Mouse (Mus musculus) embryonic facial prominence, embryonic 12.5 days (tissue): ENCODE data around the gene Nup214. TPM values are rescaled to one million over a fixed set of nuclear protein-coding genes. Genes with fewer than 3 reads are reported as not detected.
A peak's percentile ranks its signal among the peaks of the same experiment; 100 is the strongest.

Experiments
- ATAC-seq: fragments of 200-750 bp; cut with Nextera tagmentation; 2 replicates; pipeline ENCODE4 v1.8.0; 2017; ENCODE audit not compliant: insufficient number of reproducible peaks, insufficient read depth, low FRiP score, low TSS enrichment
- H3K27ac ChIP-seq: fragments of 300-500 bp; sonication (generic); 2 replicates; pipeline ENCODE4 v1.5.1; 2016; ENCODE audit warnings: mild to moderate bottlenecking
- H3K27me3 ChIP-seq: fragments of 300-500 bp; sonication (generic); 2 replicates; pipeline ENCODE4 v1.6.1; 2016; ENCODE audit warnings: mild to moderate bottlenecking, moderate library complexity
- H3K36me3 ChIP-seq: fragments of 300-500 bp; sonication (generic); 2 replicates; pipeline ENCODE4 v1.6.1; 2016; ENCODE audit warnings: mild to moderate bottlenecking
- H3K4me1 ChIP-seq: fragments of 300-500 bp; sonication (generic); 2 replicates; pipeline ENCODE4 v1.6.1; 2016
- H3K4me2 ChIP-seq: fragments of 300-500 bp; sonication (generic); replicated peaks from 2 replicates; pipeline ENCODE4 v1.6.1; 2016; ENCODE audit warnings: mild to moderate bottlenecking, moderate library complexity
- H3K4me3 ChIP-seq: fragments of 300-500 bp; sonication (generic); 2 replicates; pipeline ENCODE4 v1.5.1; 2016; ENCODE audit warnings: mild to moderate bottlenecking
- H3K9ac ChIP-seq: fragments of 300-500 bp; sonication (generic); 2 replicates; pipeline ENCODE4 v1.6.1; 2016; ENCODE audit warnings: mild to moderate bottlenecking, moderate library complexity
- H3K9me3 ChIP-seq: fragments of 300-500 bp; sonication (generic); 2 replicates; pipeline ENCODE4 v1.6.1; 2016; ENCODE audit warnings: mild to moderate bottlenecking, moderate library complexity
- WGBS: fragments of 180-500 bp; shearing (Covaris S2); methylation state at CpG from one replicate; pipeline ENCODE4 v1.1.7; 2016; 5-methylcytosine and 5-hydroxymethylcytosine counted together
- polyA plus RNA-seq: library from polyadenylated mRNA; unstranded; fragments of >200 nt; fragmentation: Nextera tagmentation; extraction: Ambion mirVana; gene quantifications from 2 replicates; pipeline ENCODE4 v1.2.1, GENCODE M21; 2016

Gene Nup214
- polyA plus RNA-seq, 1 experiment from 2014 or later: 81.1 TPM

DNA sequence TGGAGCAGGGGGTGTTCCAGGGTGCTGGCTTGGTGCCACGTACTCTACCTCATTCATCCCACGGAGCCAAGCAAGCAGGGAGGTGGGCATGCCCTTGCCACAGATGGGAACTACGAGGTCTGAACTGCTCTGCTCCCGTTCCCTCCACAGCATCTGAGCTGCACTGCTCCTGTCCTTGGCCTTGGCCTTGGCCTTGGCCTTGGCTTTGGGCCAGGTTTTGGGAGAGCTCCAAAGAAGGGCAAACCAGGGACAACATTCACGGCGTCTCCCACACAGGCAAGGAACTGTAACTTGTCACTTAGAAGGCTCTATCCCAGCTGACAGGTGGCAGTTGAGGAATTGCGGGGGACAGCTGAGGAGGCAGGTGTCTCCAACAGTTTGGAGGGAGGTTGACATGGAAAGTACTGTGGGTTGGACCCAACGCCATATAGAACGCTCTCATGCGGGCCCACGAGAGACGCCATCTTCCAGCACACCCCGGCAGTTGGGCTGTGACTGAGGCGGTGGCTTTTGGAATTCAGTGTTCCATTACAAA, 105.0 kb downstream of the Nup214 start:
- Histone ChIP-seq H3K4me2 (no peak overlapping the region; the same call in 1 of the 2 replicates), H3K9ac (no peak overlapping the region), H3K27me3 (peaks cover 34% of the 10 kb centered on the region), H3K4me1 (peaks cover 20% of the 10 kb centered on the region), H3K27ac (no peak overlapping the region), H3K36me3 (no peaks in the 10 kb centered on the region), H3K4me3 (no peak overlapping the region), H3K9me3 (no peaks in the 10 kb centered on the region)
- WGBS: 92% methylated on average over 14 of the region's 14 CpGs
- ATAC-seq: no peak

DNA sequence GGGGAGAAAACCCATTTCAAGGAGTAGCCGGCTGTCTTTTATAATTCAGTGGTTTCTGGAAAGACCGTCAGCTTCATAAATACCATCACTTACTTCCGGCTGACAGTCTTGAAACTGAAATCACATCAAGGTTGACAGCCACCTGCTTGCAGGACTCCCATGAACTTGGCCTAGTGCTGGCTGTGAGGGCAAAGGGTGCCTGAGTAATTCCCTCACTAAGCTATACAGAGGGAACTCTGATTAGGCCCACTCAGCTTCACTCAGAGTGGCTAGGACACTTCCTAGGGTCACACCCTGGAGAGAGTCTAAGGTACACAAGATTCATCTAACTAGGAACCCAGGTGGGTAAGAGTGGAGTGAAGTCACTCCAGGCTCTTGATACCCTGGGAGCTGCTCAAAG, 106.4 kb downstream of the Nup214 start:
- H3K9ac ChIP-seq: no peak overlapping the region
- peaks cover 48% of the 10 kb centered on the region for H3K27me3 ChIP-seq
- no peak for ATAC-seq
- no peaks in the 10 kb centered on the region for H3K36me3 ChIP-seq
- H3K4me2 ChIP-seq: no peak overlapping the region
- peaks cover 21% of the 10 kb centered on the region for H3K4me1 ChIP-seq
- H3K27ac ChIP-seq: no peak overlapping the region
- WGBS: 86% methylated on average over 3 of the region's 3 CpGs
- no peak overlapping the region for H3K4me3 ChIP-seq
- H3K9me3 ChIP-seq: no peaks in the 10 kb centered on the region

DNA sequence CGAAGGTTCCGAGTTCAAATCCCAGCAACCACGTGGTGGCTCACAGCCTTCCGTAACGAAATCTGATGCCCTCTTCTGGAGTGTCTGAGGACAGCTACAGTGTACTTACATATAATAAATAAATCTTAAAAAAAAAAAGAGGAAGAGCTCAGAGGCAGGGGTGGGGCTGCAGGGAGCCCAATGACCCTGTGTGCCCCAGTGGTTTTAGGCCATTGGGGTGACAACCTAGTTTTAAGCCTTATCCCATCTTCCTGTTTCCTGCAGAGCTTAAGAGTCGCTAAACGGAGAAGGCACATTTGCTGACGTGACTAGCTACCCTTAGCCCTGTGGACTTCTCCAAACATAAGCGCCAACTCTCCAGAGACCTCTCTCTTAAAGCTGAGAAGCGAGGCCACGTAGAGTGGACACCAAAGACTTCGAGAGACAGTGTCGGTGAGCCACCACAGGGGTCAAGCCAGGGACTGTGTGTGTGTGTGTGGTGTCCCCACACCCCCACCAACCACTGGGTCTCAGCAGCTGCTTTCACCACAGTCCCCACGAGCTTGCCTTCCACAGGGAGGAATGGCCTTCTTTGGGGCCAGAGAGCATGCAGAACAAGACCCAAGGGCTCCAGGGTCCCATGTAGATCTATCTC, 107.2 kb downstream of the Nup214 start:
- peaks cover 21% of the 10 kb centered on the region for H3K4me1 ChIP-seq
- H3K9ac ChIP-seq: no peak overlapping the region
- no peak overlapping the region for H3K27ac ChIP-seq
- peak overlapping the region; percentile 64 for H3K4me3 ChIP-seq
- H3K4me2 ChIP-seq: peak overlapping the region; percentile 21
- WGBS: 76% methylated on average over 14 of the region's 14 CpGs
- no peak for ATAC-seq
- H3K27me3 ChIP-seq: peaks cover 56% of the 10 kb centered on the region
- no peaks in the 10 kb centered on the region for H3K36me3 ChIP-seq
- H3K9me3 ChIP-seq: no peaks in the 10 kb centered on the region

DNA sequence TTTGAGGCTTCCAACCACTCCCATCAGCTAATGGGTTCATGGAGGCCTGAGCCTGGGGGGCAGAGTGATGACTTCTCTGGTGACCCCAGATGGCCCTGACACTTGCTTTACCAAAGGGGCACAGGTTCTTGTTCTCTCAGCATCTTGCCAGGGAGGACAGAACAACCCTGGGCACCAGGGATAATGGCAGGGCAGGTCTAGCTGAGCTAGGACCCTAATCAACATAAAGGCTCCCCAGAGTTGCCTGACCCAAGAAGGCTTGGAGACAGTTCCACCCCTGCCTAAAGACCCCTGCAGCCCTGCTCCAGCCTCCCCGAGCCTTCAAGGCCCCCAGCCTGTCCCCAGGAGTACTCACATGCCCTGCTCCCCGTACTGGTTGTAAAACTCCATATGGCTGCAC, 108.0 kb downstream of the Nup214 start:
- Histone ChIP-seq H3K4me1 (peaks cover 21% of the 10 kb centered on the region), H3K9me3 (no peaks in the 10 kb centered on the region), H3K9ac (no peak overlapping the region), H3K4me2 (peak overlapping the region; percentile 100), H3K4me3 (peak overlapping the region; percentile 64), H3K27ac (no peak overlapping the region), H3K36me3 (no peaks in the 10 kb centered on the region), H3K27me3 (peaks cover 64% of the 10 kb centered on the region)
- ATAC-seq: no peak
- WGBS: 38% methylated on average over 2 of the region's 2 CpGs

DNA sequence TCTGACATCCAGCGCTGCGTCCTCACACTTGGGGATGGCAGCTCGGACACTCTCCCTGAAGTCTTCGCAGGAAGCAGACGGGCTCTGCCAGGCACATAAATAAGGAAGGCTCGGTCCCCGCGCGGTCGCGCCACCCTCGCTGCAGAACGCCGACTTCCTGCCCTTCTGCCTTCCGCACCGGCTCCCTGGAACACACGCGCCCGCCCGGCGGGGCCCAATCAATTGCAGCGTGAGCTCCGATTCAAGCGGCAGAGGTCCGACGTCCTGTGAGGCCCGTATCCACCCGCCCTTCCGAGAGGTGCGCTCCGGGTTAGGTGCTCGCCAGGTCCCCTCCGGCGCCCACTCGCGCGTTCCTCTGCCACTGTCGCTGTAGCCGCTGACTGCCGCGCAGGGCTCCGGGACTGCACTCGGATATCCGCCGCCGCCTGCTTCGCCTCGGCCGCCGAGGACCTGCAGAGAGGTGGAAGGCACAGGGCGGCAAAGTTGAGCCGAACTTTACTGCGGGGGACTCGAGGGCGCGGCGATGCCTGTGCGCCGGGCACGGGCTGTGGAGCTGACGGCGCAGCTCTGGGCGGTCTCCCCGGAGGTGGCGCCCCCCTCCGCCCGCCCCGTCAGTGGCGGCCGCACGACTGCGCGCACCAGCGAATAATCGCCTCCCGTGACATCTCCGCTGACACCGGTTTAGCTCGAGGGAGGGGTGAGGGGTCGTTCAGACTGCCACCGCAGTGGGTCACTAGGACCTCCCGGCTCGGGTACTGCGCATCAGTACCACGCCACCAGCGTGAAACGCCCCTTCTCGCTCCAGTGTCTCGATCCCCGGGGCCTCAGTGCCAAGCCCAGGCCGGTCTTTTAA, 109.1 kb downstream of the Nup214 start:
- peak overlapping the region; percentile 64 for H3K4me3 ChIP-seq
- no peak for ATAC-seq
- peaks cover 23% of the 10 kb centered on the region for H3K4me1 ChIP-seq
- H3K27ac ChIP-seq: no peak overlapping the region
- H3K27me3 ChIP-seq: peaks cover 75% of the 10 kb centered on the region
- H3K9me3 ChIP-seq: no peaks in the 10 kb centered on the region
- H3K9ac ChIP-seq: peak overlapping the region; percentile 56; the same call in 1 of the 2 replicates
- H3K36me3 ChIP-seq: no peaks in the 10 kb centered on the region
- peak overlapping the region; percentile 100 for H3K4me2 ChIP-seq
- 1% methylated on average over 90 of the region's 91 CpGs for WGBS

DNA sequence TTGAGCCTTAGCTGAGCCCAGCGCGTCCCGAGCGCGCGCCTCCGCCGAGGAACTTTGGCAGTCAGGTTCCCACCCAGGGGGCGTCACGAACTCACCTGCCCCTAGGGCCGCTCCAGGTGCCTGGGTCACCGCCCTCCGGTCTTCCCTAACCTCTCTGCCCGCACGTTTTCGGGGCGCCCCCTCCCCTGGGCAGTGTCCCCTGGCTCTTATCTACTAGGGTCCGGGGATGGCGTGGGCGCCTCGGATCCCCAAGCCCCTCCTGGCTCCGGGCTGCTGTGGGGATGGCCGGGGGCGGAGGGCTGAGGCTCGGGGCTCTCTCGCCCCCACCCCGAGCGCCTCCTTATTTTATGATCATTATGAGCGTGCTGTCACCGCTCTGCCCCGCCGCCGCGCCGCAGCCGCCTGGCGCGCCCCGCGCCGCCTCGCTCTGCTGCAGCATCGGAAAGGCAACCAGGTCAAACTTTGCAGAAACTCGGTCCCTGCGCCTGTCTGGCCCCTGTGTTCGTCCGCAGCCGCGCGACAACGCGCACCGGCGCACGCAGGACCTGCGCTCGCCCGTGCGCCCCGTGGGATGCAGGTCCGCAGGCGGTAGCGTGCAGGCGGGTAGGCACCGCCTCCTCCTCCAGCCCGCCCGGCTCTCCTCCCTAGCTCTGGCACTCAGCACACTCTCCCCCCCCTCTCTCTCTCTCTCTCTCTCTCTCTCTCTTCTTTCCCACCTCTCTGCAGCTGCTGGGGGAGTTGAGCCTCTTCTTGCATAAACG, 110.1 kb downstream of the Nup214 start, which contains the start of gene Fam78a:
Gene Fam78a (minus strand): TSS at position 747 of the 761 bp plus-strand sequence.
- peak; percentile 60 for ATAC-seq
- Histone ChIP-seq H3K4me2 (peak within 1 kb of the TSS; percentile 100), H3K9ac (peak within 1 kb of the TSS; percentile 56), H3K27ac (no peak within 1 kb of the TSS), H3K4me1 (peaks cover 29% of the 10 kb centered on the region), H3K27me3 (peaks cover 78% of the 10 kb centered on the region), H3K36me3 (no peaks in the 10 kb centered on the region), H3K4me3 (peak within 1 kb of the TSS; percentile 64), H3K9me3 (no peaks in the 10 kb centered on the region)
- WGBS: under 1% methylated on average over 65 of the region's 68 CpGs

DNA sequence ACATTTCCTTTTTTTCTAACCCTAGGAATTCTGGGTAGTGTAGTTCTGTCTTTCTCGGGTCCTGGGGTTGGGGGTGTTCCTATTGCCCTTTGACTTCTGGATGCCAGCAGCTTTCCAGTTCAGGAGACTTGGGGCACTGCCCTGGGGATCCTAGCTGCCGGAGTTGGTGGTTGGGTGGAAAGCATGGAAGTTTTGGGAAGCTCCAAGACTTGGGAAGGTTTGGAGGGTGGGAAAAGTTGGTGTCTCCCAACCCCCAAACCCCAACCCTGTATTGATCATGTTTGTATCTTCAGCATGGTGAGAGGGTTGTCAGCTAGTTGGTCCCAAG, 110.6 kb downstream of the Nup214 start:
- no peaks in the 10 kb centered on the region for H3K9me3 ChIP-seq
- no peak overlapping the region for H3K27ac ChIP-seq
- H3K4me2 ChIP-seq: peak overlapping the region; percentile 100
- no peaks in the 10 kb centered on the region for H3K36me3 ChIP-seq
- H3K9ac ChIP-seq: no peak overlapping the region; the same call in 1 of the 2 replicates
- peak overlapping the region; percentile 64 for H3K4me3 ChIP-seq
- no peak for ATAC-seq
- WGBS: 24% methylated on average over 2 of the region's 2 CpGs
- H3K27me3 ChIP-seq: peaks cover 79% of the 10 kb centered on the region
- H3K4me1 ChIP-seq: peaks cover 29% of the 10 kb centered on the region

DNA sequence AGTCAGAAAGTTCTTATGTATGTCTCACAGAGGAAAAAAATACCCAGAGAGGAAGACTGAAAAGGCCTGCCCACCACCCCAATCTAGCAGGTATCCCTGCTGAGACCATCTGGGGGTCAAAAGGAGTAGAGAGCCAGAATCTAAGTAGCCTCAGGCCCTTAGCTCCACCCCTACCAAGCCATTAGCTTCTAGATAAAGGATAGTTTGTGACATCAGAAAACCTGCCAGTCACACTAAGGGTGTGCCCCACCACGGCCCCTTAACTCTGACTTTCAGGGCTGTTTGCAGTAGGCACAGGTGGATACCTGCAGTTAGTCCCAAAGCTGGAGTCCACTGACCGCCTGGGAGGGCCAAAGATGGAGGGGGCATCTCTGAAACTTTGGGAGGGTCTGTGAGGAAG, 111.0 kb downstream of the Nup214 start:
- Histone ChIP-seq H3K9ac (no peak overlapping the region), H3K9me3 (no peaks in the 10 kb centered on the region), H3K27ac (no peak overlapping the region), H3K4me3 (no peak overlapping the region), H3K27me3 (peaks cover 83% of the 10 kb centered on the region), H3K4me2 (no peak overlapping the region), H3K36me3 (no peaks in the 10 kb centered on the region), H3K4me1 (peaks cover 29% of the 10 kb centered on the region)
- no peak for ATAC-seq
- 62% methylated on average over 2 of the region's 2 CpGs for WGBS

DNA sequence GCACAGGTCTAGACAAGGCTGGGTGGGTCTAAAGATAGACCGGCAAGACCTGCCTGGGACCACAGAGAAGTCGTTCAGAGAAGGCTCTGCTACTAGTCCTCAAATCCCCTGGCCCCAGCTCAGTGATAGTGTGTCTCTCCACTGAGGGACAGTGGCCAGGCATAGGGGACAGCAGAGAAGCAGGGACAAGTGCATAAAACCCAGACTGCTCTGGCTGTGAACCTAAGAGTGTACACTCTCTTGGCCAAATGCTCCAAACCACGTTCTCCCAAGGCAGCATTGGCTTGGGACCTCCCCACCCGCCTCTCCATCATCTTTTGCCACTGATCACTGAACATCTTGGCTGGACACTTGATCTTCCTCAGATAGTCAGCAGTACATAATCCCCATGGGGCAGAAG, 113.4 kb downstream of the Nup214 start:
- no peaks in the 10 kb centered on the region for H3K36me3 ChIP-seq
- H3K27me3 ChIP-seq: peaks cover 70% of the 10 kb centered on the region
- ATAC-seq: no peak
- 54% methylated on average over 4 of the region's 4 CpGs for WGBS
- H3K9me3 ChIP-seq: no peaks in the 10 kb centered on the region
- H3K4me3 ChIP-seq: no peak overlapping the region
- H3K4me2 ChIP-seq: no peak overlapping the region
- no peak overlapping the region for H3K27ac ChIP-seq
- peaks cover 29% of the 10 kb centered on the region for H3K4me1 ChIP-seq
- no peak overlapping the region for H3K9ac ChIP-seq

DNA sequence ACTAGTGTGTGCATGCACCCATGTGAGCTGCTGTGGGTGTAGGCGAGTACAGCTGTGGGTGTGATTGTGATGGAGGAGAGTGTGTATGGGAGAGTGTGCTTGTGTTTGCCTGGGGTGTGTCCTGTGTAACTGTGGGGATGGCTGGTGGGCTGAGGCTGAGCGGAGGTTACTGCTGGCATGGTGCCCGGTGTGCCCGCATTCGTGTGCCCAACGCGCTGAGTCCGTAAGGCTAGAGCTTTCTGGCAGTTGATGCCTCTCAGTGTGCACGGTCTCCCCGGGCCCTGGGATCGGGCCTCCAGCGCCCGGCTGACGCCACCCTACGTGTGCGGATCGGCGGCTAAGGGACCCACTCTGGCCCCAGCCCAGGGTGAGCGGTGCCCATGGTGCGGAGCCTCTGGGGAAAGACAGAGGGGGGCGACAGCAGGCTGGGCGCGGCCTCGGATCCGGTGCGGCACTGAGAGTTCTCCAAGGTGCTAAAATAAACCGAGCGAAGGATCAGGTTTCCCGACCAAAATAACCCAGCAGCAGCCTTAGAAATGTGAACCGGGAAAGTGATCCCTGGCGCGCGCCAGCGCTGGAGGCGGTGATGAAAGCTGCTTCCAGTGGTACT, 114.2 kb downstream of the Nup214 start:
- 5% methylated on average over 35 of the region's 35 CpGs for WGBS
- ATAC-seq: peak; percentile 39; the same call in 1 of the 2 replicates
- Histone ChIP-seq H3K4me1 (peaks cover 25% of the 10 kb centered on the region), H3K9me3 (no peaks in the 10 kb centered on the region), H3K27ac (peak overlapping the region; percentile 30; the same call in 1 of the 2 replicates), H3K9ac (0 out of 2 replicates have a peak overlapping the region, but pooled peaks have one; percentile 10), H3K4me3 (peak overlapping the region; percentile 27), H3K4me2 (peak overlapping the region; percentile 55), H3K27me3 (peaks cover 61% of the 10 kb centered on the region), H3K36me3 (no peaks in the 10 kb centered on the region)

DNA sequence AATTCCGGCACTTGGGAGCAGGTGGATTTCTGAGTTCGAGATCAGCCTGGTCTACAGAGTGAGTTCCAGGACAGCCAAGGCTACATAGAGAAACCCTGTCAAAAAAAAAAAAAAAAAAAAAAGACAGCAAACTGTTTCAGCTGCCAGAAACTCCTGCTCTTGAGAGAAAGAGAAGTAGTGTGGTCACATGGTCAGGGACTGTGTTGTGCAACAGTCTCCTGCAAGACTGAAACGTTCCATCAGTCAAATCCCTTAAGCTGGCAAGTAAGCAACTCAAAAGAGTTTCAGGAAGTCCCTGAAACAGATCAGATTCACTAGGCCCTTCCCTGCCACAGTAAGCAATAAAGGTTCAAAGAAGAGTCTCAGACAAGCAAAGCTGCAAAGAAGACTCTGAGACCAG, 115.4 kb downstream of the Nup214 start:
- ATAC-seq: no peak
- Histone ChIP-seq H3K4me2 (no peak overlapping the region), H3K4me3 (no peak overlapping the region), H3K9ac (no peak overlapping the region), H3K36me3 (no peaks in the 10 kb centered on the region), H3K27me3 (peaks cover 50% of the 10 kb centered on the region), H3K27ac (no peak overlapping the region), H3K9me3 (no peaks in the 10 kb centered on the region), H3K4me1 (peaks cover 16% of the 10 kb centered on the region)
- WGBS: 72% methylated on average over 3 of the region's 3 CpGs
